Mouse (Mus musculus) kidney, adult 2 months (tissue): ENCODE measurements around the gene Pnmal1.

Experiments
- CTCF ChIP-seq: fragments of 200-500 bp; conservative IDR thresholded peaks from 2 replicates; pipeline ENCODE4 v1.5.1; 2011; ENCODE audit warnings: low read depth, mild to moderate bottlenecking, control low read depth, low read length, moderate library complexity, mixed read lengths; ENCODE audit not compliant: insufficient read depth, insufficient read length
- POLR2A ChIP-seq: fragments of 200-500 bp; IDR thresholded peaks from one replicate; pipeline ENCODE4 v1.6.1; 2011; ENCODE audit warnings: low read depth, low read length, control low read depth

- no peak for TF ChIP-seq CTCF
- no peak for TF ChIP-seq POLR2A
These were observed 32.4 kb downstream of the Pnmal1 start for GRCm38 (mm10) chr7:16991681-16992450.
